Mouse (Mus musculus): ENCODE data around the gene Gdf1.
A peak's percentile ranks its signal among the peaks of the same experiment; 100 is the strongest.

Gene Gdf1

GRCm38 (mm10) chr8:70329835-70330740, 471 bp downstream of the Gdf1 start:
- DNase-seq (ENCODE audit: low spot score in 2 of 2): no peak

- peak in 1 of 2 experiments; percentile 69 for DNase-seq (ENCODE audit: low spot score in 2 of 2)
Observed at GRCm38 (mm10) chr8:70330741-70331364, 1.2 kb downstream of the Gdf1 start.

- DNase-seq (ENCODE audit: low spot score in 2 of 2): no peak
Observed at GRCm38 (mm10) chr8:70331526-70331925, 1.9 kb downstream of the Gdf1 start.

- peak in 1 of 2 experiments; percentile 69 for DNase-seq (ENCODE audit: low spot score in 2 of 2)
Observed at GRCm38 (mm10) chr8:70332070-70332877, 2.7 kb downstream of the Gdf1 start.

- no peak for DNase-seq (ENCODE audit: low spot score in 2 of 2)
Observed at GRCm38 (mm10) chr8:70332878-70333202, 3.2 kb downstream of the Gdf1 start.

- no peak for DNase-seq (ENCODE audit: low spot score in 2 of 2)
Observed at GRCm38 (mm10) chr8:70338931-70339330, 9.3 kb downstream of the Gdf1 start.

GRCm38 (mm10) chr8:70340659-70341058, 11.0 kb downstream of the Gdf1 start:
- no peak for DNase-seq (ENCODE audit: low spot score in 2 of 2)

- DNase-seq (ENCODE audit: low spot score in 2 of 2): no peak
Observed at GRCm38 (mm10) chr8:70342007-70342406, 12.4 kb downstream of the Gdf1 start.

- DNase-seq (ENCODE audit: low spot score in 2 of 2): no peak
Observed at GRCm38 (mm10) chr8:70343076-70343475, 13.5 kb downstream of the Gdf1 start.

- no peak for DNase-seq (ENCODE audit: low spot score in 2 of 2)
Observed at GRCm38 (mm10) chr8:70343696-70344095, 14.1 kb downstream of the Gdf1 start.

- DNase-seq (ENCODE audit: low spot score in 2 of 2): no peak
Observed at GRCm38 (mm10) chr8:70344279-70344678, 14.7 kb downstream of the Gdf1 start.

- no peak for DNase-seq (ENCODE audit: low spot score in 2 of 2)
Observed at GRCm38 (mm10) chr8:70347443-70347842, 17.8 kb downstream of the Gdf1 start.

- no peak for DNase-seq (ENCODE audit: low spot score in 2 of 2)
Observed at GRCm38 (mm10) chr8:70347860-70348420, 18.3 kb downstream of the Gdf1 start.

- no peak for DNase-seq (ENCODE audit: low spot score in 2 of 2)
Observed at GRCm38 (mm10) chr8:70351035-70351999, 21.7 kb downstream of the Gdf1 start.

- DNase-seq (ENCODE audit: low spot score in 2 of 2): no peak
Observed at GRCm38 (mm10) chr8:70352000-70352384, 22.4 kb downstream of the Gdf1 start.

GRCm38 (mm10) chr8:70352657-70353151, 23.1 kb downstream of the Gdf1 start:
- no peak for DNase-seq (ENCODE audit: low spot score in 2 of 2)

- DNase-seq (ENCODE audit: low spot score in 2 of 2): peak; percentile 97 to 99
Observed at GRCm38 (mm10) chr8:70353194-70353817, 23.7 kb downstream of the Gdf1 start, which contains the start of gene Upf1. Gene Upf1 (minus strand): TSS chr8:70353278.

GRCm38 (mm10) chr8:70354004-70354403, 24.4 kb downstream of the Gdf1 start:
- DNase-seq (ENCODE audit: low spot score in 2 of 2): peak in 1 of 2 experiments; percentile 34

- no peak for DNase-seq (ENCODE audit: low spot score in 2 of 2)
Observed at GRCm38 (mm10) chr8:70356111-70356510, 26.5 kb downstream of the Gdf1 start.

GRCm38 (mm10) chr8:70359411-70359810, 29.8 kb downstream of the Gdf1 start:
- no peak for DNase-seq (ENCODE audit: low spot score in 2 of 2)

All from frontal cortex, postnatal 14 days (tissue).